Mouse (Mus musculus) erythroblast, embryonic 14.5 days (primary cell): ENCODE results near the gene Elavl2. TPM values are rescaled to one million over a fixed set of nuclear protein-coding genes. Genes with fewer than 3 reads are reported as not detected.

ENCODE experiments used
- H3K27me3 ChIP-seq: 2 replicates; pipeline ENCODE4 v1.6.1; 2012; ENCODE audit warnings: inconsistent platforms; ENCODE audit not compliant: control insufficient read depth
- H3K36me3 ChIP-seq: 2 replicates; pipeline ENCODE4 v1.6.1; 2012; ENCODE audit warnings: mild to moderate bottlenecking, inconsistent platforms; ENCODE audit not compliant: control insufficient read depth
- H3K4me1 ChIP-seq: 2 replicates; pipeline ENCODE4 v1.6.1; 2012; ENCODE audit warnings: inconsistent platforms; ENCODE audit not compliant: control insufficient read depth
- H3K4me3 ChIP-seq: replicated peaks from 2 replicates; pipeline ENCODE3; 2012; ENCODE audit warnings: moderate library complexity, mild to moderate bottlenecking, inconsistent platforms
- H3K9me3 ChIP-seq: 2 replicates; pipeline ENCODE4 v1.6.1; 2012; ENCODE audit warnings: low read length, inconsistent platforms, mixed read lengths; ENCODE audit not compliant: control insufficient read depth
- GATA1 ChIP-seq: IDR thresholded peaks from 2 replicates; pipeline ENCODE4 v1.6.1; 2012; ENCODE audit warnings: low read length, inconsistent platforms, mixed read lengths
- TAL1 ChIP-seq: IDR thresholded peaks from 3 replicates; pipeline ENCODE4 v1.6.1; 2012; ENCODE audit warnings: low read length, inconsistent platforms, mixed read lengths
- polyA plus RNA-seq: library from polyadenylated mRNA; stranded (reverse); fragments of >175 nt; gene quantifications from 2 replicates; pipeline ENCODE4 v1.2.3, GENCODE M21; 2012

The Elavl2 gene
- polyA plus RNA-seq, 1 experiment = not detected

- Histone ChIP-seq H3K4me1 (no peaks in the 10 kb centered on the region), H3K4me3 (no peak overlapping the region), H3K27me3 (no peaks in the 10 kb centered on the region), H3K9me3 (peaks cover 19% of the 10 kb centered on the region), H3K36me3 (no peaks in the 10 kb centered on the region)
- TF ChIP-seq GATA1 = no peak
- no peak for TF ChIP-seq TAL1
Observed at GRCm38 (mm10) chr4:91236976-91237375, 163.6 kb downstream of the Elavl2 start.

GRCm38 (mm10) chr4:91234941-91235340, 165.6 kb downstream of the Elavl2 start:
- no peaks in the 10 kb centered on the region for H3K36me3 ChIP-seq
- H3K27me3 ChIP-seq = no peaks in the 10 kb centered on the region
- H3K9me3 ChIP-seq = peaks cover 24% of the 10 kb centered on the region
- H3K4me1 ChIP-seq = no peaks in the 10 kb centered on the region
- TF ChIP-seq TAL1 (no peak), GATA1 (no peak)
- H3K4me3 ChIP-seq = no peak overlapping the region

- Histone ChIP-seq H3K4me1 (no peaks in the 10 kb centered on the region), H3K27me3 (no peaks in the 10 kb centered on the region), H3K36me3 (no peaks in the 10 kb centered on the region), H3K4me3 (no peak overlapping the region), H3K9me3 (peaks cover 20% of the 10 kb centered on the region)
- TF ChIP-seq GATA1 (no peak), TAL1 (no peak)
Observed at GRCm38 (mm10) chr4:91233599-91233998, 167.0 kb downstream of the Elavl2 start.

- H3K9me3 ChIP-seq = peaks cover 15% of the 10 kb centered on the region
- H3K36me3 ChIP-seq = no peaks in the 10 kb centered on the region
- TF ChIP-seq GATA1 = no peak
- no peak for TF ChIP-seq TAL1
- H3K4me3 ChIP-seq = no peak overlapping the region
- no peaks in the 10 kb centered on the region for H3K27me3 ChIP-seq
- H3K4me1 ChIP-seq = no peaks in the 10 kb centered on the region
Observed at GRCm38 (mm10) chr4:91230439-91230863, 170.1 kb downstream of the Elavl2 start.

- Histone ChIP-seq H3K4me1 (no peaks in the 10 kb centered on the region), H3K36me3 (no peaks in the 10 kb centered on the region), H3K4me3 (no peak overlapping the region), H3K27me3 (no peaks in the 10 kb centered on the region), H3K9me3 (peaks cover 12% of the 10 kb centered on the region)
- TF ChIP-seq GATA1 (no peak), TAL1 (no peak)
Observed at GRCm38 (mm10) chr4:91228341-91228740, 172.2 kb downstream of the Elavl2 start.

GRCm38 (mm10) chr4:91223811-91224210, 176.8 kb downstream of the Elavl2 start:
- H3K27me3 ChIP-seq = no peaks in the 10 kb centered on the region
- H3K9me3 ChIP-seq = peaks cover 6% of the 10 kb centered on the region
- no peaks in the 10 kb centered on the region for H3K36me3 ChIP-seq
- no peaks in the 10 kb centered on the region for H3K4me1 ChIP-seq
- no peak overlapping the region for H3K4me3 ChIP-seq
- TF ChIP-seq GATA1 = no peak
- no peak for TF ChIP-seq TAL1

- no peaks in the 10 kb centered on the region for H3K36me3 ChIP-seq
- no peak overlapping the region for H3K4me3 ChIP-seq
- TF ChIP-seq TAL1 (no peak), GATA1 (no peak)
- H3K4me1 ChIP-seq = no peaks in the 10 kb centered on the region
- peaks cover 4% of the 10 kb centered on the region for H3K9me3 ChIP-seq
- H3K27me3 ChIP-seq = no peaks in the 10 kb centered on the region
Observed at GRCm38 (mm10) chr4:91219322-91219721, 181.3 kb downstream of the Elavl2 start.

- Histone ChIP-seq H3K9me3 (no peaks in the 10 kb centered on the region; the same call in 1 of the 2 replicates), H3K4me1 (no peaks in the 10 kb centered on the region), H3K36me3 (no peaks in the 10 kb centered on the region), H3K4me3 (no peak overlapping the region), H3K27me3 (no peaks in the 10 kb centered on the region)
- TF ChIP-seq GATA1 = no peak
Observed at GRCm38 (mm10) chr4:91213917-91214316, 186.7 kb downstream of the Elavl2 start.

GRCm38 (mm10) chr4:91208415-91209292, 191.9 kb downstream of the Elavl2 start:
- no peaks in the 10 kb centered on the region for H3K27me3 ChIP-seq
- no peaks in the 10 kb centered on the region for H3K36me3 ChIP-seq
- H3K4me3 ChIP-seq = no peak overlapping the region
- TF ChIP-seq TAL1 (no peak), GATA1 (no peak)
- peaks cover under 1% of the 10 kb centered on the region; the same call in 1 of the 2 replicates for H3K9me3 ChIP-seq
- H3K4me1 ChIP-seq = no peaks in the 10 kb centered on the region
